Mouse (Mus musculus): ENCODE data around the gene Nectin1.

DNA sequence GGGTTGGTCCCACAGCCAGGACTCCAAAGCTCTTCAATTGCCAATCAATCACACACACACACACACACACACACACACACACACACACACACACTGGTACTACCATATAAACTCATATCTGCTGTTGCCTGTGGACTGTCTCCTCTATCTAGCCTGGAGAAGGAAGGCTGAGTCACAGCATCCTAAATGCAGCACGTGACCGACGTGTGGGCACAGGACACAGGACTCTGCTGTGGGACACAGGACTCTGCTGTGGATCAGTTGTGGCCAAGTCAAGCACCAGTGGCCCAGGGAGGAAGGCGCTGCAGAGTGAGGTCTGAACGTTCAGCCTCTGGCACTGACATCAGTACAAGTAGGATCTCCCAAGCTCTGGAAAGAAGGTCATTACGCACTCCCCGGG is 112.1 kb downstream of the Nectin1 start:
- TF ChIP-seq CTCF (IDR thresholded peaks at IDR 0.05; ENCODE audit: insufficient read depth, low read length) = no peak
- no peak for TF ChIP-seq POLR2A (IDR thresholded peaks at IDR 0.05; ENCODE audit: borderline replicate concordance, extremely low read depth, low read depth, low read length)

All from lung, adult 2 months (tissue).